Mouse (Mus musculus): Measurements from ENCODE around the gene Cnn1. TPM values are rescaled to one million over a fixed set of nuclear protein-coding genes. Genes with fewer than 3 reads are reported as not detected.

Cnn1 gene
- polyA plus RNA-seq, 1 experiment = 7.8 TPM

DNA sequence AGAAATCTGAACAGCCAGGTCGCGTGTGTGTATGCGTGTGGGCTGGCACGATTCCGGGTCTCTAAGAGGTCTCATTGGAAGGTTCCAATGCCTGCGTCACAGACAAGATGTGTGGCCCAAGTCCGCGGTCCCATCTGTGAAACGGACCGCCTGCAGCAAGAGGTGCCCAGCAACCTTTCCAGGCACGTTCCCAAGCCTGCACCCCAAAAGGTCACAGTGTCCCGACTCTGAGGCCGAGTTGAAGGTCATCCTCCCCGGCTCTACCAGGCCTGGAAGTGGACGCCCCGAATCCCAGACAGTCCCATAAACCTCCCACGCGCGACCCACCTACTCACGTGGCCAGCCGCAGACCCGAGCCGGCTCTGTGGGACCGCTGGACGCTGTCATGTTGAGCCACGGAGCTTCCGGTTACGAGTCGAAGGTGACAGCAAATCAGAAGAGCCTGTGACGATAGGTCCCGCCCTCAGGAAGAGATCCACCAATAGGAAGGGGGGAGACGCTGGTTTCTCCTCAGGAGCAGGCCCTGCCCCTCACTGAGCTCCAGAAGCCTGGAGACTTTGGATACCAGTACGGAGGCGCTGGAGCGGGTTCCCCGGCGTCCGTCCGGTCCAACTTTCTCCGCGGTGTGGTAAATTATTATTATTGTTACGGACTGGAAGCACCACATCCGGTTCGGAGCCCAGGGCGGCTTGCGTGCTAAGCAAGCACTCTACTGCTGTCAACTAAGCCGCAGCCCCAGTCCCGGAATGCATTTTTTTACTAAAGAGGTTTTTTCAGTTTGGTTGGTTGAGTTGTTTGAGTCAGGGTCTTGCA, 13.8 kb upstream of the Cnn1 start, which contains the start of gene Ecsit:
Gene Ecsit (minus strand): TSS at position 417 of the 813 bp plus-strand sequence.
- Histone ChIP-seq H3K9ac (ENCODE audit: low read depth, poor library complexity, severe bottlenecking) (peak within 1 kb of the TSS; percentile 58), H3K4me3 (ENCODE audit: low read depth, low read length) (peak within 1 kb of the TSS; percentile 89), H3K36me3 (ENCODE audit: control insufficient read depth, insufficient read depth, low read length, poor library complexity, severe bottlenecking) (no peaks in the 10 kb centered on the region), H3K4me1 (ENCODE audit: control insufficient read depth, insufficient read depth, low read length) (no peaks in the 10 kb centered on the region), H3K9me3 (replicated peaks; ENCODE audit: control insufficient read depth, insufficient read depth, low read length, poor library complexity, severe bottlenecking) (no peaks in the 10 kb centered on the region), H3K27me3 (ENCODE audit: control insufficient read depth, insufficient read depth, low read length, poor library complexity, severe bottlenecking) (no peaks in the 10 kb centered on the region), H3K27ac (ENCODE audit: insufficient read depth, low read length) (no peak within 1 kb of the TSS)
- no peak for TF ChIP-seq EP300 (IDR thresholded peaks at IDR 0.05; ENCODE audit: insufficient read depth, low read depth, low read length)
- TF ChIP-seq CTCF (IDR thresholded peaks at IDR 0.05; ENCODE audit: low read depth, low read length) = no peak
- peak; percentile 71 for TF ChIP-seq POLR2A (IDR thresholded peaks at IDR 0.05; ENCODE audit: insufficient read depth, low read length)

DNA sequence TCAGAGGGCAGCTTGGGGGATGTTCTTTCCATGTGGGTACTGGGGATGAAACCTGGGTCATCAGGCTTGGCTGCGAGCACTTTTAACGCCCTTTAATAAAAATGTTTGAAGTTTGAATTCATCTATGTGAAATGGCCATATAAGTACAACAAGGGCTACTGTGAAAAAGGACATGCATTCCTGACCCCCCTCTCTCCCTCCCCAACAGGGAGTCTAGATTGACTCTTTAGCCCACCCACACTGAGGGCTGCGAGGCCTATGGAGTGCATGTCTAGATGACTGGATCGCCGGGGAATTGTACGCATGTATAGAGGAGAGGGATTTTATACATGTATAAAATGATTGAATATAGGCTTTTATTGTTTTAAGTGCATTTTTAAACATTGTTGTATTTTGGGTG, 13.0 kb upstream of the Cnn1 start:
- Histone ChIP-seq H3K27ac (ENCODE audit: insufficient read depth, low read length) (no peak overlapping the region), H3K27me3 (ENCODE audit: control insufficient read depth, insufficient read depth, low read length, poor library complexity, severe bottlenecking) (no peaks in the 10 kb centered on the region), H3K9me3 (replicated peaks; ENCODE audit: control insufficient read depth, insufficient read depth, low read length, poor library complexity, severe bottlenecking) (no peaks in the 10 kb centered on the region), H3K36me3 (ENCODE audit: control insufficient read depth, insufficient read depth, low read length, poor library complexity, severe bottlenecking) (no peaks in the 10 kb centered on the region), H3K4me3 (ENCODE audit: low read depth, low read length) (peak overlapping the region; percentile 89), H3K4me1 (ENCODE audit: control insufficient read depth, insufficient read depth, low read length) (no peaks in the 10 kb centered on the region), H3K9ac (ENCODE audit: low read depth, poor library complexity, severe bottlenecking) (peak overlapping the region; percentile 58)
- TF ChIP-seq EP300 (IDR thresholded peaks at IDR 0.05; ENCODE audit: insufficient read depth, low read depth, low read length) (no peak), POLR2A (IDR thresholded peaks at IDR 0.05; ENCODE audit: insufficient read depth, low read length) (no peak), CTCF (IDR thresholded peaks at IDR 0.05; ENCODE audit: low read depth, low read length) (no peak)

- H3K27ac ChIP-seq (ENCODE audit: insufficient read depth, low read length) = no peak overlapping the region
- no peak overlapping the region for H3K9ac ChIP-seq (ENCODE audit: low read depth, poor library complexity, severe bottlenecking)
- H3K36me3 ChIP-seq (ENCODE audit: control insufficient read depth, insufficient read depth, low read length, poor library complexity, severe bottlenecking) = no peaks in the 10 kb centered on the region
- no peaks in the 10 kb centered on the region for H3K27me3 ChIP-seq (ENCODE audit: control insufficient read depth, insufficient read depth, low read length, poor library complexity, severe bottlenecking)
- no peaks in the 10 kb centered on the region for H3K4me1 ChIP-seq (ENCODE audit: control insufficient read depth, insufficient read depth, low read length)
- H3K9me3 ChIP-seq (replicated peaks; ENCODE audit: control insufficient read depth, insufficient read depth, low read length, poor library complexity, severe bottlenecking) = no peaks in the 10 kb centered on the region
- H3K4me3 ChIP-seq (ENCODE audit: low read depth, low read length) = no peak overlapping the region
- TF ChIP-seq CTCF (IDR thresholded peaks at IDR 0.05; ENCODE audit: low read depth, low read length) (no peak), POLR2A (IDR thresholded peaks at IDR 0.05; ENCODE audit: insufficient read depth, low read length) (no peak), EP300 (IDR thresholded peaks at IDR 0.05; ENCODE audit: insufficient read depth, low read depth, low read length) (no peak)
These were observed 11.9 kb upstream of the Cnn1 start for GRCm38 (mm10) chr9:22087034-22087618.

- Histone ChIP-seq H3K27me3 (ENCODE audit: control insufficient read depth, insufficient read depth, low read length, poor library complexity, severe bottlenecking) (no peaks in the 10 kb centered on the region), H3K9me3 (replicated peaks; ENCODE audit: control insufficient read depth, insufficient read depth, low read length, poor library complexity, severe bottlenecking) (no peaks in the 10 kb centered on the region), H3K27ac (ENCODE audit: insufficient read depth, low read length) (no peak overlapping the region), H3K4me1 (ENCODE audit: control insufficient read depth, insufficient read depth, low read length) (peaks cover 3% of the 10 kb centered on the region), H3K4me3 (ENCODE audit: low read depth, low read length) (no peak overlapping the region), H3K36me3 (ENCODE audit: control insufficient read depth, insufficient read depth, low read length, poor library complexity, severe bottlenecking) (no peaks in the 10 kb centered on the region), H3K9ac (ENCODE audit: low read depth, poor library complexity, severe bottlenecking) (no peak overlapping the region)
- TF ChIP-seq POLR2A (IDR thresholded peaks at IDR 0.05; ENCODE audit: insufficient read depth, low read length) (no peak), CTCF (IDR thresholded peaks at IDR 0.05; ENCODE audit: low read depth, low read length) (no peak), EP300 (IDR thresholded peaks at IDR 0.05; ENCODE audit: insufficient read depth, low read depth, low read length) (no peak)
These were observed 9.7 kb upstream of the Cnn1 start for GRCm38 (mm10) chr9:22089281-22089680.

DNA sequence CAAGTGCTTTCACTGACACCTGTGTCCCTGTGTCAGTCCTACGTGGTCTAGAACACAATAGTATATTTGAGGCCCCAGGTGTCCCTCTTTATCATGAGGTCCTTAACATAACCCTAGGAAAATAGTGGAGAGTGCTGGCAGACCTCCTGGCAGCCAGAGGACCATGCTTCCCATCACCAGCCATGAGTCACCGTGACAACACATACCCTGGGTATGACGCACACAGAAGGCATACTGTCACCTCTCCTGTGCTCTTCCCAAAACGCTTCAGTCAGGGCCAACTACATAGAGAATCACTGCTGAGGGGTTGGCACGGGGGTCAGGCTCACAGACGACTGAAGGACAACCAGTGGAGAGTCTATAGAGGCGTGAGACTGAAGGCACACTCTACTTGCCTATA, 9.0 kb upstream of the Cnn1 start:
- no peak overlapping the region for H3K4me3 ChIP-seq (ENCODE audit: low read depth, low read length)
- H3K9me3 ChIP-seq (replicated peaks; ENCODE audit: control insufficient read depth, insufficient read depth, low read length, poor library complexity, severe bottlenecking) = no peaks in the 10 kb centered on the region
- no peak overlapping the region for H3K27ac ChIP-seq (ENCODE audit: insufficient read depth, low read length)
- no peak for TF ChIP-seq EP300 (IDR thresholded peaks at IDR 0.05; ENCODE audit: insufficient read depth, low read depth, low read length)
- no peak for TF ChIP-seq POLR2A (IDR thresholded peaks at IDR 0.05; ENCODE audit: insufficient read depth, low read length)
- TF ChIP-seq CTCF (IDR thresholded peaks at IDR 0.05; ENCODE audit: low read depth, low read length) = no peak
- no peaks in the 10 kb centered on the region for H3K27me3 ChIP-seq (ENCODE audit: control insufficient read depth, insufficient read depth, low read length, poor library complexity, severe bottlenecking)
- no peak overlapping the region for H3K9ac ChIP-seq (ENCODE audit: low read depth, poor library complexity, severe bottlenecking)
- peaks cover 3% of the 10 kb centered on the region for H3K4me1 ChIP-seq (ENCODE audit: control insufficient read depth, insufficient read depth, low read length)
- no peaks in the 10 kb centered on the region for H3K36me3 ChIP-seq (ENCODE audit: control insufficient read depth, insufficient read depth, low read length, poor library complexity, severe bottlenecking)

DNA sequence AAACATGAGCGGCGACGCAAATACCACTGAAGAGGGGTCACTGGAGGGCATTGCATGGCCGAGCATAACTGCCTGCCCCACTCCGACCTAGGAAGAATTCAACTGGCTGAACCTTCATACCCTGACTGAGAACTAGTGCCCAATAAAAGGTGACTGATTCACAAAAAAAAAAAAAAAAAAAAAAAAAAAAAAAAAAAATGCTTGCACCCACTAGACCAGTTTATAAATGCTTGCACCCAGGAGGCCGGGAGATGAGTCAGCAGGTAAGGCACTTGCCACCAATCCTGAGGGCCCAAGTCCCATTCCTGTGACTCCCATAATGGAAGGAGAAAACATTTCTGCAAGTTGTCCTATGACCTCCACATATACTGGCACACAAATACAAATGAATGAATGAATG, 6.3 kb upstream of the Cnn1 start:
- peaks cover 3% of the 10 kb centered on the region for H3K4me1 ChIP-seq (ENCODE audit: control insufficient read depth, insufficient read depth, low read length)
- H3K4me3 ChIP-seq (ENCODE audit: low read depth, low read length) = no peak overlapping the region
- no peak for TF ChIP-seq POLR2A (IDR thresholded peaks at IDR 0.05; ENCODE audit: insufficient read depth, low read length)
- TF ChIP-seq EP300 (IDR thresholded peaks at IDR 0.05; ENCODE audit: insufficient read depth, low read depth, low read length) = no peak
- TF ChIP-seq CTCF (IDR thresholded peaks at IDR 0.05; ENCODE audit: low read depth, low read length) = no peak
- H3K27me3 ChIP-seq (ENCODE audit: control insufficient read depth, insufficient read depth, low read length, poor library complexity, severe bottlenecking) = no peaks in the 10 kb centered on the region; the same call in 1 of the 2 replicates
- no peaks in the 10 kb centered on the region for H3K36me3 ChIP-seq (ENCODE audit: control insufficient read depth, insufficient read depth, low read length, poor library complexity, severe bottlenecking)
- no peaks in the 10 kb centered on the region for H3K9me3 ChIP-seq (replicated peaks; ENCODE audit: control insufficient read depth, insufficient read depth, low read length, poor library complexity, severe bottlenecking)
- H3K27ac ChIP-seq (ENCODE audit: insufficient read depth, low read length) = no peak overlapping the region
- H3K9ac ChIP-seq (ENCODE audit: low read depth, poor library complexity, severe bottlenecking) = no peak overlapping the region

Data from ES-Bruce4 (cell line).